ENCODE assay signal across 13 mouse cellular contexts in genomic region chr10:22151863-22152640, GRCm38 (mm10). TPM values are rescaled to one million over a fixed set of nuclear protein-coding genes. Genes with fewer than 3 reads are reported as not detected.
A peak's percentile ranks its signal among the peaks of the same experiment; 100 is the strongest.
DNase-seq lines count a peak whose midpoint lies in the region; ATAC-seq and TF ChIP-seq lines count a peak whose summit lies in the region.
"Not testable (repeated sequence)": the region's sequence is repeated elsewhere in the genome, so short reads cannot be mapped to it uniquely, and the experiment has no call there.
"Had no signal": no experiment of that assay in that cellular context is flagged by ENCODE, and none has a peak within 500 bp of the region (broad histone marks: within the 10 kb centered on the region; RNA-seq: fewer than 3 reads in every experiment).

No protein-coding gene starts in this region.

- DNase-seq in embryo, embryonic 10.5 days (ENCODE audit: low spot score): peak; percentile 56
- peak; percentile 54 for DNase-seq in hindbrain, embryonic 11.5 days (ENCODE audit: low spot score)
- not testable (repeated sequence) for DNase-seq in midbrain, embryonic 10.5 days (ENCODE audit: low spot score)
- DNase-seq in retina, postnatal 1 day: peak; percentile 32

- not testable (repeated sequence) for TF ChIP-seq CTCF in ES-Bruce4 (IDR thresholded peaks at IDR 0.05; ENCODE audit: low read depth, low read length)

- not testable (repeated sequence) for TF ChIP-seq EP300 in ES-Bruce4 (IDR thresholded peaks at IDR 0.05; ENCODE audit: insufficient read depth, low read depth, low read length)

- H3K27me3 ChIP-seq in ES-Bruce4 (ENCODE audit: control insufficient read depth, insufficient read depth, low read length, poor library complexity, severe bottlenecking): peaks cover 21% of the 10 kb centered on the region
- H3K27me3 ChIP-seq in embryonic facial prominence, embryonic 15.5 days: peaks cover 57% of the 10 kb centered on the region
- H3K27me3 ChIP-seq in heart, embryonic 13.5 days (replicated peaks): peaks cover 70% of the 10 kb centered on the region
- H3K27me3 ChIP-seq in hindbrain, embryonic 11.5 days (ENCODE audit: control insufficient read depth, insufficient read depth, low read length): peaks cover 37% of the 10 kb centered on the region
- peaks cover 37% of the 10 kb centered on the region for H3K27me3 ChIP-seq in kidney, embryonic 14.5 days (ENCODE audit: control insufficient read depth, insufficient read depth, low read length)
- peaks cover 80% of the 10 kb centered on the region for H3K27me3 ChIP-seq in midbrain, embryonic 10.5 days (ENCODE audit: low read depth, poor library complexity, severe bottlenecking)

- H3K4me2 ChIP-seq in embryonic facial prominence, embryonic 15.5 days (replicated peaks); heart, embryonic 13.5 days; hindbrain, embryonic 11.5 days (replicated peaks; ENCODE audit: low read depth, low read length); kidney, embryonic 14.5 days (replicated peaks; ENCODE audit: low read depth, low read length): not testable (repeated sequence)

- H3K9me3 ChIP-seq in ES-Bruce4 (replicated peaks; ENCODE audit: control insufficient read depth, insufficient read depth, low read length, poor library complexity, severe bottlenecking); embryonic facial prominence, embryonic 15.5 days (replicated peaks); heart, embryonic 13.5 days; hindbrain, embryonic 11.5 days (ENCODE audit: control insufficient read depth, low read length); kidney, embryonic 14.5 days (ENCODE audit: control insufficient read depth, low read length); midbrain, embryonic 10.5 days (replicated peaks): not testable (repeated sequence)

- H3K4me3 ChIP-seq in ES-Bruce4 (ENCODE audit: low read depth, low read length); hindbrain, embryonic 11.5 days (ENCODE audit: low read depth, low read length): not testable (repeated sequence)
- 0 out of 2 replicates have a peak overlapping the region, but pooled peaks have one; percentile 69 for H3K4me3 ChIP-seq in embryonic facial prominence, embryonic 15.5 days (replicated peaks)
- H3K4me3 ChIP-seq in heart, embryonic 13.5 days: peak overlapping the region; percentile 82
- H3K4me3 ChIP-seq in kidney, embryonic 14.5 days (ENCODE audit: low read length): 0 out of 2 replicates have a peak overlapping the region, but pooled peaks have one; percentile 21
- H3K4me3 ChIP-seq in midbrain, embryonic 10.5 days: peak overlapping the region; percentile 77

- not testable (repeated sequence) for H3K4me1 ChIP-seq in ES-Bruce4 (ENCODE audit: control insufficient read depth, insufficient read depth, low read length); hindbrain, embryonic 11.5 days (replicated peaks; ENCODE audit: control insufficient read depth, insufficient read depth, low read length); kidney, embryonic 14.5 days (ENCODE audit: control insufficient read depth, insufficient read depth, low read length)
- H3K4me1 ChIP-seq in embryonic facial prominence, embryonic 15.5 days: peaks cover 31% of the 10 kb centered on the region
- peaks cover 23% of the 10 kb centered on the region for H3K4me1 ChIP-seq in heart, embryonic 13.5 days
- peaks cover 29% of the 10 kb centered on the region for H3K4me1 ChIP-seq in midbrain, embryonic 10.5 days

- WGBS in embryonic facial prominence, embryonic 15.5 days: 4% methylated on average over 11 of the region's 11 CpGs
- WGBS in heart, embryonic 13.5 days: 4% methylated on average over 11 of the region's 11 CpGs
- 3% methylated on average over 11 of the region's 11 CpGs for WGBS in hindbrain, embryonic 11.5 days
- 2% methylated on average over 11 of the region's 11 CpGs for WGBS in kidney, embryonic 14.5 days
- WGBS in midbrain, embryonic 10.5 days: 4% methylated on average over 11 of the region's 11 CpGs

- not testable (repeated sequence) for TF ChIP-seq POLR2A in ES-Bruce4 (IDR thresholded peaks at IDR 0.05; ENCODE audit: insufficient read depth, low read length)

- not testable (repeated sequence) for ATAC-seq in embryonic facial prominence, embryonic 15.5 days (ENCODE audit: insufficient number of reproducible peaks, low FRiP score, low TSS enrichment, low read depth); heart, embryonic 13.5 days (ENCODE audit: extremely low read depth, insufficient number of reproducible peaks, low FRiP score, low TSS enrichment); hindbrain, embryonic 11.5 days (ENCODE audit: low FRiP score); kidney, embryonic 14.5 days (ENCODE audit: low FRiP score, low TSS enrichment)

- H3K27ac ChIP-seq in ES-Bruce4 (ENCODE audit: insufficient read depth, low read length); embryonic facial prominence, embryonic 15.5 days (replicated peaks); heart, embryonic 13.5 days (replicated peaks); hindbrain, embryonic 11.5 days (ENCODE audit: low read depth, low read length); kidney, embryonic 14.5 days (ENCODE audit: low read depth, low read length); midbrain, embryonic 10.5 days (replicated peaks): not testable (repeated sequence)

- not testable (repeated sequence) for H3K36me3 ChIP-seq in ES-Bruce4 (ENCODE audit: control insufficient read depth, insufficient read depth, low read length, poor library complexity, severe bottlenecking); embryonic facial prominence, embryonic 15.5 days; heart, embryonic 13.5 days; hindbrain, embryonic 11.5 days (ENCODE audit: control insufficient read depth, insufficient read depth, low read length); kidney, embryonic 14.5 days (ENCODE audit: control insufficient read depth, insufficient read depth, low read length); midbrain, embryonic 10.5 days

- peak overlapping the region; percentile 65 for H3K9ac ChIP-seq in ES-Bruce4 (ENCODE audit: low read depth, poor library complexity, severe bottlenecking)
- not testable (repeated sequence) for H3K9ac ChIP-seq in embryonic facial prominence, embryonic 15.5 days; heart, embryonic 13.5 days; hindbrain, embryonic 11.5 days (ENCODE audit: low read depth, low read length); kidney, embryonic 14.5 days (ENCODE audit: low read depth, low read length)

RNA-seq across cellular contexts. Expression of gene E030030I06Rik, which starts 3.0 kb away (rescaled TPM):
- 6.7 and 9.4 TPM in 2 replicates for polyA plus RNA-seq in ES-Bruce4 (2011; ENCODE audit: insufficient read depth, insufficient read length, low read depth, missing spikeins)
- polyA plus RNA-seq in embryonic facial prominence, embryonic 15.5 days (2015; fragmentation: Nextera tagmentation; extraction: Ambion mirVana): 11.8 and 15.8 TPM in 2 replicates
- polyA plus RNA-seq in heart, embryonic 13.5 days (2015; fragmentation: Nextera tagmentation; extraction: Ambion mirVana): 12.3 and 16.2 TPM in 2 replicates
- 15.1 and 16.6 TPM in 2 replicates for polyA plus RNA-seq in hindbrain, embryonic 11.5 days (2014; fragmentation: Nextera tagmentation; extraction: Ambion mirVana)
- polyA plus RNA-seq in kidney, embryonic 14.5 days (2014; fragmentation: Nextera tagmentation; extraction: Ambion mirVana): 35.5 and 42.1 TPM in 2 replicates
- polyA plus RNA-seq in midbrain, embryonic 10.5 days (2016; fragmentation: Nextera tagmentation; extraction: Ambion mirVana): 25.1 and 37.3 TPM in 2 replicates

RNA-seq across cellular contexts. Expression of gene Raet1e, which starts 6.3 kb away (rescaled TPM):
- polyA plus RNA-seq in ES-Bruce4 (2011; ENCODE audit: insufficient read depth, insufficient read length, low read depth, missing spikeins): 10.7 and 12.3 TPM in 2 replicates
- polyA plus RNA-seq in embryonic facial prominence, embryonic 15.5 days (2015; fragmentation: Nextera tagmentation; extraction: Ambion mirVana): 5.1 and 5.6 TPM in 2 replicates
- 2.9 and 3.5 TPM in 2 replicates for polyA plus RNA-seq in heart, embryonic 13.5 days (2015; fragmentation: Nextera tagmentation; extraction: Ambion mirVana)
- polyA plus RNA-seq in hindbrain, embryonic 11.5 days (2014; fragmentation: Nextera tagmentation; extraction: Ambion mirVana): 10.7 and 11.7 TPM in 2 replicates
- polyA plus RNA-seq in kidney, embryonic 14.5 days (2014; fragmentation: Nextera tagmentation; extraction: Ambion mirVana): 12.2 and 14.6 TPM in 2 replicates
- 18.3 and 21.8 TPM in 2 replicates for polyA plus RNA-seq in midbrain, embryonic 10.5 days (2016; fragmentation: Nextera tagmentation; extraction: Ambion mirVana)
- polyA plus RNA-seq: activated CD4-positive, CD25-positive, alpha-beta regulatory T cell, adult 4 months; cerebellum, adult 2 months; frontal cortex, adult 2 months had no signal

RNA-seq across cellular contexts. Expression of gene H60b, which starts 6.3 kb away (rescaled TPM):
- polyA plus RNA-seq in ES-Bruce4 (2011; ENCODE audit: insufficient read depth, insufficient read length, low read depth, missing spikeins): not detected in 2 replicates
- polyA plus RNA-seq in embryonic facial prominence, embryonic 15.5 days (2015; fragmentation: Nextera tagmentation; extraction: Ambion mirVana): 0.62 and 0.71 TPM in 2 replicates
- 0.25 and 0.50 TPM in 2 replicates for polyA plus RNA-seq in heart, embryonic 13.5 days (2015; fragmentation: Nextera tagmentation; extraction: Ambion mirVana)
- 1.7 and 2.9 TPM in 2 replicates for polyA plus RNA-seq in hindbrain, embryonic 11.5 days (2014; fragmentation: Nextera tagmentation; extraction: Ambion mirVana)
- polyA plus RNA-seq in kidney, embryonic 14.5 days (2014; fragmentation: Nextera tagmentation; extraction: Ambion mirVana): 1.2 and 1.5 TPM in 2 replicates
- 1.3 and 1.5 TPM in 2 replicates for polyA plus RNA-seq in midbrain, embryonic 10.5 days (2016; fragmentation: Nextera tagmentation; extraction: Ambion mirVana)
- polyA plus RNA-seq: liver, embryonic 11.5 days; liver, embryonic 16.5 days had no signal
